Mouse (Mus musculus) T-cell, adult 2 months (primary cell): ENCODE results near the gene Hoxd9.

Experiments used
- DNase-seq: peaks from one replicate; pipeline ENCODE4 v3.0.0; 2022; ENCODE audit warnings: low spot score

Hoxd9 gene

DNA sequence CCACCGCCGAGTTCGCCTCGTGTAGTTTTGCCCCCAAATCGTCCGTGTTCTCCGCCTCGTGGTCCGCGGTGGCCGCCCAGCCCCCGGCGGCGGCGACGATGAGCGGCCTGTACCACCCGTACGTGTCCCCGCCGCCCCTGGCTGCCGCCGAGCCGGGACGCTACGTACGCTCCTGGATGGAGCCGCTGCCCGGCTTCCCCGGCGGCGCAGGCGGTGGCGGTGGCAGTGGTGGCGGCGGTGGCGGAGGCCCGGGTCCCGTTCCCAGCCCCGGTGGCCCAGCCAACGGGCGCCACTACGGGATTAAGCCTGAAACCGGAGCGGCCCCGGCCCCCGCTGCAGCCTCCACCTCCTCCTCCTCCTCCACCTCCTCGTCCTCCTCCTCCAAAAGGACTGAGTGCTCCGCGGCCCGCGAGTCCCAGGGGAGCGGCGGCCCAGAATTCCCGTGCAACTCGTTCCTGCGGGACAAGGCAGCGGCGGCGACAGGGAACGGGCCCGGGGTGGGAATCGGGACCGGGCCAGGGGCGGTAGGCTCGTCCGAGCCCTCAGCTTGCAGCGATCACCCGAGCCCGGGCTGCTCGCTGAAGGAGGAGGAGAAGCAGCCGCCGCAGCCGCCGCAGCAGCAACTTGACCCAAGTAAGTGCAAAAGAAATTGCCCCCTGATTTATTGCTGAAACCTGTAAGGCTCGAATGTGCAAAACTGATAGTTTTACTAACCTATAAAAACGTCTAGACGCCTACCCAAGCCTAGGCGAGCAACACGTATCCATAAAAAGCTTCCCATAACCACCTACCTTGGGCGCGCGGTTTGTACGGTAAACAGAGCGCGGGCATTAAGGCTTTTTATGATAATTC lies 900 bp downstream of the Hoxd9 start:
- no peak for DNase-seq

DNA sequence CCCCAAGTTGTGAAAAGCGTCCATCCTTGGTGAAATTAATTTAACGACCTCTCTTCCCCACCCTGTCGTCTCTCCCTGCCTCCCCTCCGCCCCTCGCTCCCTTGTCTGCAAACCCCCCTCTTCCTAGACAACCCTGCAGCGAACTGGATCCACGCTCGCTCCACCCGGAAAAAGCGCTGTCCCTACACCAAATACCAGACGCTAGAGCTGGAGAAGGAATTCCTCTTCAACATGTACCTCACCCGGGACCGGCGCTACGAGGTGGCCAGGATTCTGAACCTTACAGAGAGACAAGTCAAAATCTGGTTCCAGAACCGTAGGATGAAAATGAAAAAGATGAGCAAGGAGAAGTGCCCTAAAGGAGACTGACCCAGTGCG lies 1.5 kb downstream of the Hoxd9 start:
- no peak for DNase-seq

DNA sequence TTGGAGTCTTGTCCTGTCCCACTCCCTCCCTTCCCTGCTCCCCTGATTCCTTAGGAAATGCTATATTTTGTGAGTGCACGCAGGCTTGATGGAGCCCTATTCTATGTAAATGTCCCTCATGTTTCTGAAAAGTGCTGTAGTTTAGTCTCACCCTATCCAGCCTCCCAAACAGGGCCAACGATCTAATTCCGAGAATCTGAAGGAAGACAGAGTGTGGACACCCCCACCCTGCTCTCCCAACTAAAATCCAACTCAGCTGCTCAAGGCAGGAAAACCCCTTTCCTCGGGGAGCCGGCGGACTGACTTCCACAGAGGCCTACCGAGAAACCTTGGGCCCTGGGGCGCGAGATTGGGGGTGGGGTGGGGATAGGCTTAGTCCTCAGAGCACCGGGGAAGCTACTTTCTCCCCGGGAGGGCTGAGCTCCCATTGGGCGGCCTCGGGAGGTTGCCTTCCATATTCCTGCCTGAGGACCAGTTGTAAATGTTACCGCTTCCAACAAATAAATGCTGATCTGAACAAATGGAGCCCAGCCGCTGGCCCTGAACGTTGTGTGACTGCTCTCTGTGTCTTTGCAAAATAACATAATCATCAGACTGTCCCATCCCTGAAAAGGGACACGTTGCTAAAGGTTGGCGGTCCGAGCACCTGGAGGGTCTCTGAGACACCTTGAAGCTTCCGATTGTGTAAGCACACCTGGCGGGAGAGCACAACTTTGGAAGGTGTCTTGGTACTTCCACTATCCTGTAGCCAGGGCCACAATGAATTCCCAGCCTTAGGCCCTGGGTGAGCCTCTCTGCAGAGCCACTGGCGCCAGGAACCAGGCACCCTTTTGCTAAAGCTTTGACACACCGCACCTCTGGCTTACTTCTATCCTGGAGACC lies 2.4 kb downstream of the Hoxd9 start:
- DNase-seq = no peak

- no peak for DNase-seq
Observed at GRCm38 (mm10) chr2:74700546-74701112, 3.1 kb downstream of the Hoxd9 start.

DNA sequence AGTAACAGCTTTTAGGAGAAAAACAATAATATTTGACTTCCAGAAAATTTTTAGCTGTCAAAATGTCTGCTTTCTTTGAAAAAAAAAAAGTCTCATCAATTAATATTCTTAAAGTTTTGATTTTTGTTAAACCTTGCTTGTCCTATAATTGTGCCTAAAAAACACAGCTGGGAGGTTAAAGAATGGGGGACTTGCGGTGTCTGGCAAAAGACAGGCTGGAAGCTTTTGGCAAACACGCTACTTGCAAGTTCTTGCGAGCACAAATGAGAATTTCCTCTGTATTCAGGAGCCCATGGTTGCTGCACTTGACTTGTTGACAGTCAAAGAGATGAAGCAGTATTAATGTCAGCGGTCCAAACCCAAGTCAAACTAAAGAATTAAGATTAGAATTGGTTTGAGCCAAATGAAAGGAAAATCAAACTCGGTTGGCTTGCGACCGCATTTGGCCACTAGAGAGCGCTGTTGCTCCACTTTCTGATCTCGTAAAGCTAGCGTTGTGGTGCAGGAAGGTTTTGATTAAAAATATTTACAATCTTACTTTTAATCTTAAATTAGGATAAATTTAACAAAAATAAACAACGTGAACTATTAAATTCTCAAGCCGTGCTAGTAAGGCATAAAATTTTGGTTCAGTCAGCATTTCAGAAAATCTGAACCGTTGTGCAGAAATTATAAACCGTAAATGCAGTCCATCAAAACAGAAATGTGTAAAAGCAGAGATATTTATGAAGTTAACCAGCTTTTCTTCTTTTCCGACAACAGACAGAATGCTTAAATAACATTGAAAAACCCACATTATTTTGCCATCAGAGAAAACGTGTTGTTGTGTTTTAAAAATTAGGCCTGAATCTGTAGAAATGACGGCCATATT lies 4.7 kb downstream of the Hoxd9 start:
- peak; percentile 57 for DNase-seq

GRCm38 (mm10) chr2:74702820-74703219 lies 5.3 kb downstream of the Hoxd9 start:
- no peak for DNase-seq

GRCm38 (mm10) chr2:74703317-74703716 lies 5.8 kb downstream of the Hoxd9 start:
- no peak for DNase-seq

DNA sequence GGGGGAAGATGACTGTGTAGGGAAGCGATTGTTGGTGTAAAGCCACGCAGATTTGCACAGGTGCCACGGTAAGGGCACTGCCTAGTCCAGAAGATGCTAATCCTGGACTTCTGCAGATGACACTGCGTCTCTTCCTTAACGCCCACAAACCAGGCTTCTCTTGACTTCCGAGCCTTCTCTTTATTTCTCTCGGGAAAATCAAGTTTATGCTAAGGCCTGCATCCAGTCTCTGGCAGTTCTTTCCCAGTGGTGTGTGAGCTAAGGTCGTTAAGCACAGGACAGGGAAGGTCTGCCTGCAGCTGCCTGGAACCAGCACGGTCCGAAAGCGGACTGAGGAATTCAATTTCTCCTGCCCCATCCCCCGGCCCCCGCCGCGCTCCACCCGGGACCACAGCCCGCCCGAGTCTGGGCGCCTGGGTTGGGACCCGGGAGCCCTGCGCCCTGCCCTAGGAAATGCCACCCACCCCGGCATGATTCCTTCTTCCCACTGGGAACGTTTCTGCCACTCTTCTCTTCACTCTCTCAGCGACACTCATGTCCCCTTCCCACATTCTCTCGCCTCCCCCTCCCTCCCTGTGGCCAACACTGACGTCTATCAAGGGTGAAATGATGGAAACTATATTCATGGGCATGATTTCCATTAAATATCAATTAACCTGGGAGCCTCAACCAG lies 6.3 kb downstream of the Hoxd9 start:
- no peak for DNase-seq

DNA sequence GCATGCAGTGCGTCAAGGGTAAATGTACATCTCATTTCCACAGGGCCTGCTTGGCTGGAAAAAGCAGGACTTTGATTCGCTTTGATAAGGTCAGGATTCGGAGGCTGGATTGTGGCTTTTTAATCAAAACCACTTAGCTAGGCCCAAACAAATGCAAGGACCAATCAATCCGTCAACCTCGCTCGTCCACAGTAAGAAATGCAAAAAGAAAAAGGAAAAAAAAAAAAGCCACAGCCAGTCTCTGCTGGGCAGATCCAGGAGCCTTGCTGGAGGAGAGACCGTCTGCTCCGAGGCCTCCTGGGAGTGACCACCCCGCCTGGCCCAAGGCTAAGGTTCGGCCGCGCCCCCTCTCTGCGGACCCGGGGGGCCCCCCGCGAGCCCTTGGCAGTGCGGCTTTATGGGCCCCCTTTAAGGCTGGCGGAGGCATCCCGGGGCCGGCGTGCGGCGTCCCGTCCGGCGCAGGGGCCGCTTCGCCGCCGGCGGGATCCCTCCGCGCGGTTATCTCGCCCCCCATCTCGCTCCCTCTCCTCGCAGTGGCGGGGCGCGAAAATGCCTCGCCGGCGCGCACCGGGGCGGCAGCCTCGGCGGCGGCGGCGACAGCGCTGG lies 7.0 kb downstream of the Hoxd9 start, which contains the start of gene Hoxd8:
Hoxd8 (plus strand) TSS at position 223 of the 606 bp plus-strand sequence.
- no peak for DNase-seq

- DNase-seq = no peak
Observed at GRCm38 (mm10) chr2:74704999-74705466, 7.5 kb downstream of the Hoxd9 start.

- DNase-seq = peak; percentile 25
Observed at GRCm38 (mm10) chr2:74705467-74706089, 8.1 kb downstream of the Hoxd9 start.

DNA sequence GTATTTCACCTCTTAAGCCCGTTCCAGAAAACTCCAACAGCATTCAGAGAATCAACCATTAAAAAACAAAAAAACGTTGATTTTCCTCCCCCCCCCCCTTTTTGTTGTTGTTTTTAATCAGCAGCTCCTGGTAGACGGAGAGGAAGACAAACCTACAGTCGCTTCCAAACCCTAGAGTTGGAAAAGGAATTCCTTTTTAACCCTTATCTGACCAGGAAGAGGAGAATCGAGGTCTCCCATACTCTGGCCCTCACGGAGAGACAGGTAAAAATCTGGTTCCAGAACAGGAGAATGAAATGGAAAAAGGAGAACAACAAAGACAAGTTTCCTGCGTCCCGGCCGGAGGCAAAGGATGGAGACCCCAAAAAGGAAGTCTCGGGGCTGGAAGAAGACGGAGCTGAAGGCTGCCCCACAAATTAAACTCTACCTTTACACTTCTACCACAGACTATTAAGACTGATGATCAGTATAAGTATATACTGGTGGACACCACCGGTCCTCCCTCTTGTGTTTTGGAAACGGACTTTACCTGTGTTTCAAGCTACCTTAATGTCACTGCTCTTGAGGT lies 8.9 kb downstream of the Hoxd9 start:
- DNase-seq = no peak

- no peak for DNase-seq
Observed at GRCm38 (mm10) chr2:74707599-74707998, 10.1 kb downstream of the Hoxd9 start.

- no peak for DNase-seq
Observed at GRCm38 (mm10) chr2:74708676-74709075, 11.1 kb downstream of the Hoxd9 start.

DNA sequence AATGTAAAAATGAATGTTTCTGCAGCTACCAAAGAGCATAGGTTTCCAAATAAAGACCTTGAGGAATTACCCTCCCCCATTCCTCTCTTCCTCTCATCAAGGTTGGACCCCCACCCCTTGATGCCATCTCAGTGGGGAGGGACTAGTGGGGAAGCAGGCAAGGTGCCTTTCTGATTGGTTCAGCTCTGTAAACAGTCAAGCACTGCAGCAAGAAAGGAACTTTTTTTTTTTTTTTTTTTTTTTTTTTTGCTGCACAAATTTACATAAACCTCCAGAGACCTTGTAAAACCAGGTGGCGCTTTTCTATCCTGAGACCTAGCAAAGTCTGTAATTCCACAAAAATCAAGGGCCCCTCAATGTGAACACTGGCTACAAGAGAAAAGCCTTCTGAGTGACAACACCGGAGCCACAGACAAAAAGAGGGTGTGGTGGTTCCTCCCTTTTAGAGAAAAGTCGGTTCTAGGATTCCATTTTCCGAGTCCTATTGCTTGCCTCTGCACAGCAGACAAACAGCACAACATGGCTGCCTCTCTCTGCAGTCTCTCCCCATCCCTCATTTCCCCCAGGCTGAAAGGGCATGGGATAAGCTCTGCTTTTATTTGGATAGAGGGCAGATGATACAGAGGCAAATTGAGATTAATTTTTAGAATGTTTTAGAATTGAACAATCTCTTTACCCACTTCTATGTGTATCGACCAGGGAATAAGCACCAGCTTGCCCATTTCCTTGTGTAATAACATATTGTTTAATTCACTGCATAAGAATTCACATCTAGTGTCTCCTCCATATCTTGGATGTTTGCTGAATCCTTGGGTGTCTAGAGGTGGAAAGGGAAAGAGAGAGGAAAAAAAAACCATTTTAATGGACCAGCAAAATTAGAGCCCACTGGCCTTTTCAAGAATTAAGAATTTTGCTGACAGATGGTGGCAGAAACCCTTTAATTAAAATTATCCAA lies 12.2 kb downstream of the Hoxd9 start:
- DNase-seq = no peak

- no peak for DNase-seq
Observed at GRCm38 (mm10) chr2:74710929-74711543, 13.5 kb downstream of the Hoxd9 start.

- DNase-seq = no peak
Observed at GRCm38 (mm10) chr2:74711721-74712621, 14.4 kb downstream of the Hoxd9 start, which contains the start of the genes Hoxd3 and Hoxd4. Gene Hoxd3, plus strand, starts transcription at chr2:74711927. Gene Hoxd4, plus strand, starts transcription at chr2:74711929.
